Mouse (Mus musculus) T-helper 2 cell (primary cell): ENCODE results near the gene Timeless.
"Not testable (repeated sequence)": the region's sequence is repeated elsewhere in the genome, so short reads cannot be mapped to it uniquely, and the experiment has no call there.

Experiments
- in situ Hi-C: fragments of 300-600 bp; cut with MboI, MseI; formaldehyde crosslinking; loops from one replicate; pipeline ENCODE4 v1.15.1; 2025; ENCODE audit warnings: high pct_unique_total_duplicates

The Timeless gene

DNA sequence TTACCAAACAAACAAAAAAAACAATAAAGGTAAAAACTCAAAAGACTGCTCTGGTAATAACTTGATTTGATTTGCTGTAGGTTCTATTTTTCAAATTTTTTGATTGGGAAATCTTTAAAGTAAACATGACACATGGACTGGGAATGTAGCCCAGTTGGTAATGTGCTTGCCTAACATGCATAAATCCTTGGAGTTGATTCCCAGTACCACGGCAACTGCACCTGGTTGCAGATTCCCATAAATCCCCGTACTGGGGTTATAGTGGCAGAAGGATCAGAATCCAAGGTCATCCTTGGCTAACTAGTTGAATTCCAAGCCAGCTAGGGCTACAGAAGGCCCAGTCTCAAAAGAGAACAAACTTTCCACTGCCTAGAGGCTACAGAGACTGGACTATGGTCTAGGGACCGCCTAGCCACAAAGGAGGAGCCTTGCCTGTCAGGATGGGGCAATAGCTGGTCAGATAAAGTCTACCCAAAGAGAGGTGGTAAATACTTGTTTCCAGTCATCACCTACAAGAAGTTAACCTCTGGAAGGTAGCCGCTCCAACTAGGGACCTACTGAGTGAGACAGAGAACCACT, 21.9 kb downstream of the Timeless start, which contains the start of gene Apon:
TSS of gene Apon (plus strand) at position 420 of the 579 bp plus-strand sequence.
- in situ Hi-C loops = no loop called here

- in situ Hi-C loops = no loop called here
Observed at GRCm38 (mm10) chr10:128255925-128256324, 24.1 kb downstream of the Timeless start.

GRCm38 (mm10) chr10:128256328-128256727, 24.5 kb downstream of the Timeless start:
- in situ Hi-C loops = no loop called here

GRCm38 (mm10) chr10:128258953-128259352, 27.1 kb downstream of the Timeless start:
- in situ Hi-C loops = no loop called here

GRCm38 (mm10) chr10:128259946-128260345, 28.1 kb downstream of the Timeless start:
- in situ Hi-C loops = no loop called here

DNA sequence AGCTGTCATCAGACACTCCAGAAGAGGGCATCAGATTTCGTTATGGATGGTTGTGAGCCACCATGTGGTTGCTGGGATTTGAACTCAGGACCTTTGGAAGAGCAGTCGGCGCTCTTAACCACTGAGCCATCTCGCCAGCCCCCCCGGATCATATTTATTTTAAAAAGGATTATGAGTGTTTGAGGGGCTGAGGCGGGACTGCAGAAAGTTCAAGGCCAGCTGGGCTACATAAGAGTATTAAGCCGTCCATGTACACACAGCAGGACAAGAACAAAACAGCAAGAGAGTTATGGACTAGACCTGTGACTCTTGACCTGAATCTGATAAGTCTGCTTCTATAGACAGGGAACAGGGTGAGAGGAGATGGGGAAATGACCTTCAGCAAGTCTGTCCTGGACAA, 28.5 kb downstream of the Timeless start:
- in situ Hi-C loops = not testable (repeated sequence)

DNA sequence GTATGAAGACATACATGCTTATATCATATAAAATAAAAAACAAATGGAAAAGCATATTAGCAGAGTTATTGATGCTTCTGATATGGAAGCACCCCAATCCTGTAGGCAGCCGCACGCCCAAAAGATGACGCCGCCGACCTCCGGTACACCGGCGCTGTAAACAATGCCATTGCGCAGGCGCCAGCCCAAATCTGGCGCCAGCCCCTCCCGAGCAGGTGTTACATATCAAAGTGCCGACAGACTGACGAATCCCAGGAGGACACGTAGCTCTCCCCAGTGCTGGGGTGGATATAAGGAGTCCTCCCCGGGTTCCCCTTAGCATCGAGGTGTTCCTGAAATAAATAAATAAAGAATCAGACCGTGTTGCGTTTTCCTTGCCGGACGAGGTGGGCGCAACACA, 30.4 kb downstream of the Timeless start:
- in situ Hi-C loops = no loop called here

DNA sequence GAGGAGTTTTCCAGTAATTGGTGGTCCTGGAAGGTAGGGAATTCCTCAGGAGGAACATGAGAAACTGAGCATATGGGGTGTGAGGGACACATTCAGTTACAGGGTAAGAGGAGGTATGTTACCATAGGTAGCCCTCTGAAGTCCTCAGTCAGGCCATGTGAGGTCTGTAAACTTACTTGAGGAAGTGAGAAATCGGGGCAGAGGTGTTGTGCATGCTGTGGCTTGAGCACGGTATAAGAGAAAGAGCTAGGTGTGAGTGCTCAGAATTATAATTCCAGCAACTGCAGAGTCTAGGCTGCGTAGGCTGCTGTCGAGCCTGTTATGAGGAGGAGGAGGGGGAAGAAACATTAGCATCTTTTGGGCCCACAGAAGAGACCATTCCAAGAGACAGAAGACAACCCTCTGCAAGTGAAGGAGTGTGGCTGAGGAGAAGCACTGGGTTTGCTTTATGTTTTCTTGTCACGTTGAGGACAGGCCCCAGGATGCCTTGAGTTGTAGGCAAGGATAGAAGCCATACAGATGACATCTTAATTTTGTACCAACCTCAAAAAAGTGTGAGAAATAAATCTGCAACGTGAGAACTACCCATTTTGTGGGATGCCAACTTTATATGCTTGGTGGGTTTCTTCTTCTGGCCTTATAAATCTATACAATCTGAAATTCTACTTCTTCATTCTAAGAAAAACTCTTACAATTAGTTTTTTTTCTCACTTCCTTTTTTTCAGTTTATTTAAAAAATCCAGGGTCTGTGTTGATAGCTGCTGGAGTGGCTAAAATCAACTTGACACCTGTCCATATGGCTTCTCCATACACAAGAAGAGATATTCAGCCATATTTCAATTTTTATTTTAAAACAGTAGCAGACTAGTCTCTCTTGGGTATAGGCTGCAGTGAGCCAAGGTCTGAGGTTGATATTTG, 31.8 kb downstream of the Timeless start:
- in situ Hi-C loops = no loop called here

GRCm38 (mm10) chr10:128268371-128268770, 36.5 kb downstream of the Timeless start, which contains the start of gene Apof:
Gene Apof (plus strand): TSS chr10:128268671.
- in situ Hi-C loops = no loop called here

DNA sequence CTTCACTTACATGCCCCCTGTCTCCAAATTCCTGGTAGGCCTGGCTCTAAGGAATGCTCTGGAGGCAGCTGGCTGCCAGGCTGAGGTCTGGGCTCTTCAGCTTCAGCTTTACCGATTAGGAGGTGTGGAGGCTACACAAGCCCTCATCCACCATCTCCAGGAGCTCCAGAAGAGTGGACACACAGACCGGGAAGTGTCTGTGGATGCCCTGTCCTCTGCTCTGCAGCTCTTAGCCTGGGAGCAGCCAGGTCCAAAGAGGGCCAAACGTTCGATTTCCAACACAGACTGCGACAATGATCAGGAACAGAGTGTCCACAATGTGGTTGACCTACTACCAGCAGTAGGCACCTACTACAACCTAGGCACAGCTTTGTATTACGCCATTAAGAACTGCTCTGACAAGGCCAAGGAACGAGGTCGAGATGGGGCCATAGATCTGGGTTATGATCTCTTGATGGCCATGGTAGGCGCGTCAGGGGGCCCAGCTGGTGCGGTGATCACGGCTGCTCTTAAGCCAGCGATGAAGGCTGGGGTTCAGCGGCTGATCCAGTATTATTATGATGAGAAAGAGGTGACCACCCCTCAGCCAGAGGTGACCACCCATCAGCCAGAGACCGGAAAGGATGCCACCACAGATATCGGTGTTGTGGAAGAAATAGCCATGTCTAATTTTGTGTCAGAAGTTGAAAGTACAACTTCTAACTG, 37.5 kb downstream of the Timeless start:
- in situ Hi-C loops = no loop called here

DNA sequence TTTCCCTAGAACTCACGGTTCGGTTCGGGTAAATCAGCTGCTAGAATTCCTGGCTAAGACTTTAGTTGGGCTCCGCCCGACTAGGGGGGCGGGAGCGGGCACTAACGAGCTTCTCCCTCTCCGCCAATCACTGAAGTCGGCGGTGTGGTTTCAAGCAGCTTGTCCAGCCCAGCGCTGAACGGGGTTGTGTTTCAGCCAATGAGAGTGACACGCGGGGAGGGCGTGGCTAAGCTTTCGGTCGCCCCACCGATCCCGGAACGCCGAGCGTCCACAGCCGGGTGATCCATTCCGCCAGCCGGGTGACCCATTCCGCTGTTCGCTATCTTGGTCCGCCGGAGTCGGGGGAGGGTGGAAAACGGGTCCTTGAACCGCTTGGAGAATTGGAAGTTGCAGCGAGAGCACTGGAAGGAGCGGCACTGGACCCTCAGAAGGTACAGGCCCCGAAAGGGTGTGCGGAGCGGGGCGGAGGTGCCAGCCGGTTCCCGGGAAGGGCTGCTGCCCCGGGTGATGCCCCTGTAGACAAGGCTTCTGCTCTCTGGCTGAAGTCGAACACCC, 38.5 kb downstream of the Timeless start, which contains the start of gene Stat2:
TSS of gene Stat2 (plus strand) at position 273 of the 555 bp plus-strand sequence.
- in situ Hi-C loops = no loop called here

GRCm38 (mm10) chr10:128270866-128271265, 39.0 kb downstream of the Timeless start:
- in situ Hi-C loops = no loop called here

GRCm38 (mm10) chr10:128271883-128272282, 40.0 kb downstream of the Timeless start:
- in situ Hi-C loops = no loop called here

DNA sequence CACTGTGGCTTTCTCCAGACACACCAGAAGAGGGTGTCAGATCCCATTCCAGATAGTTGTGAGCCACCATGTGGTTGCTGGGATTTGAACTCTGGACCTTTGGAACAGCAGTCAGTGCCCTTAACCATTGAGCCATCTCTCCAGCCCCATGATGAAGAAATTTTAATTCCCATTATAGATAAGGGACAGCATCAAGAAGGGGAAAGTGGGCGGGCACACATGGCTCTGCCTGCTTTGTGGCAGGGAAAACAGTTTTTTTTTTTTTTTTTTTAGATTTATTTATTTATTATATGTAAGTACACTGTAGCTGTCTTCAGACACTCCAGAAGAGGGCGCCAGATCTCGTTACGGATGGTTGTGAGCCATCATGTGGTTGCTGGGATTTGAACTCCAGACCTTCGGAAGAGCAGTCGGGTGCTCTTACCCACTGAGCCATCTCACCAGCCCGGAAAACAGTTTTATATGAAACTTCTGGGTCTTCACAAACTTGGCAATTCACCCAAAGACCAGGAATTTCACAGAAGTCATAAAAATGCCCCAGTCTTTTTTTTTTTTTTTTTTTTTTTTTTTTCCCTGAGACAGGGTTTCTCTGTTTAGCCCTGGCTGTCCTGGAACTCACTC, 41.1 kb downstream of the Timeless start:
- in situ Hi-C loops = not testable (repeated sequence)

- in situ Hi-C loops = not testable (repeated sequence)
Observed at GRCm38 (mm10) chr10:128275374-128275773, 43.5 kb downstream of the Timeless start.

DNA sequence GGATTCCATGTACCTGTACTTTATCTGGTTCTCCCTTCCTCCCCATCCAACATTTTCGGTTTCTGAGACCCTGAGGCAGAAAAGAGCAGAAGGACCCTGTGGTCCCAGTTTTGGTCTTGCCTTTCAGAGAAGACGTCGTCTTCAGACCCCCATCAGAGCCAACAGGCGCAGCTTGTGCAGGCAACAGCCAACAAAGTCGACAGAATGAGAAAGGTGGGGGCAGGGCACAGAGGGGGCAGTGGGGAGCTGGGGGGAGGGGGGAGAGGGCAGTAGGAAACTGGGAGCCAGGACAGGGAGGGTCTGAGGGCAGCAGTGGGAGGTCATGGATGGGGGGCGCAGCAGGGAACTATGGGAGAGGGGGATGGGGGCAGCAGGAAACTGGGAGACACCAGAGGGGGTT, 46.3 kb downstream of the Timeless start:
- in situ Hi-C loops = no loop called here

GRCm38 (mm10) chr10:128280943-128281342, 49.1 kb downstream of the Timeless start:
- in situ Hi-C loops = no loop called here

- in situ Hi-C loops = no loop called here
Observed at GRCm38 (mm10) chr10:128281682-128282081, 49.8 kb downstream of the Timeless start.

DNA sequence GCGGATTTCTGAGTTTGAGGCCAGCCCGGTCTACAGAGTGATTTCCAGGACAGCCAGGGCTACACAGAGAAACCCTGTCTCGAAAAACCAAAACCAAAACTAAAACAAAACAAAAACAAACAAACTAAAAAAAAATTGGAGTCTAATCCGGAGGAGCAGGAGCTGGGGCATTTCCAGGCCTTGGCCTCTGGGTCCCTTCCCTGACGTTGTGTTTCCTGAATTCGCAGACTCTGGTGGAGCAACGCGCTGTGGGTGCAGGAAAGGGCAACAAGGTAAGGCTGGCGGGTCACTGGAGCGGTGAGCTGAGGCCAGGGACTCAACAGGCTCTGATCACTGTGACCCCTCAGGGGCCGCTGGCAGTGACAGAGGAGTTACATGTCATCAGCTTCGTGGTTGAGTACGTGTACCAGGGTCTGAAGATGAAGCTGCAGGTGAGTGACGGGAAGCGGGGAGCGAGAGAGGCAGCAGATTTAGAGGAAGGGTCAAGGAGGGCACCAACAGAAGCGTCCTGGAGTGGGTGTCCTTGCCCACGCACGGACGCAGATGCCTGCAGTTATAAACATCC, 51.1 kb downstream of the Timeless start:
- in situ Hi-C loops = no loop called here

DNA sequence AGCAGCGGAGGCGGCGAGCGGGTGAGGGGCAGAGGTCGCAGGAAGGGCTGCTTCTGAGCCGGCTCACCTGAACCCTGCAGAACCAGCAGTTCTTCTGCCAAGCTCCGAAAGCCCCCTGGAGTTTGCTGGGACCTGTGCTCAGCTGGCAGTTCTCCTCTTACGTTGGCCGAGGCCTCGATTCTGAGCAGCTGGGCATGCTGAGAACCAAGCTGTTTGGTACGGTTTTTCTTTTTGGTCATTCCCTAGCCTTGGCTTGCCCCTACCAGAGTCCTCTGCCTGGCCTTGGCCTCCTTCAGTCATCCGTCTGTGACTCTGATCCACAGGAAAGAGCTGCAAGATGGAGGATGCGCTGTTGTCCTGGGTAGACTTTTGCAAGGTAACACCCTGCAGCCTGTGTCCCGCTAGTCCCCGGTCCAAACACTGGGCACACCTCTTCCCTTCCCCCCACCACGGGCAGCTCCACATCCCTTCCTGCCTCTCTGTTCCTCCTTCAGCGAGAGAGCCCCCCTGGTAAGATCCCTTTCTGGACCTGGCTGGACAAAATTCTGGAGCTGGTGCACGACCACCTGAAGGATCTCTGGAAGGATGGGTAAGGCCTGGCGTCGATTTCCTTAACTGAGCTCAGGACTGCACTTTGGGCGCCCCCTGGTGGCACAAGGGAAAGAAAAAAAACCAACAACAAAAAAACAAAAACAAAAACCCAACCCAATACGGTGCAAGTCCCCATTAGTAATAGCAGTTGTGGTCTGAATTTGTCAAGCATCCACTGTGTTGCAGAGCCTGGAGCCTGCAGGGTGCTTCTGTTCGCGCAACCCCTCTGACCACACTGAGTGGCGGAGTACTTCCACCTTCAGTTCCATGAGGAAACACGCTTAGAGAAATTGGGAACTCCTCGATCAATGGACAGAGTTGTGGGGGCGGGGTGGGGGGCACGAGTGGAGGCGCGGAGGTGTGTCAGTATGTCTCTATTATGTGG, 52.0 kb downstream of the Timeless start:
- in situ Hi-C loops = no loop called here
